Mouse (Mus musculus) heart, embryonic 13.5 days (tissue): Measurements from ENCODE around the gene Tbc1d22a. TPM values are rescaled to one million over a fixed set of nuclear protein-coding genes. Genes with fewer than 3 reads are reported as not detected.

Experiments used
- ATAC-seq: fragments of 200-750 bp; cut with Nextera tagmentation; 2 replicates; pipeline ENCODE4 v1.8.0; 2017; ENCODE audit warnings: moderate TSS enrichment; ENCODE audit not compliant: insufficient number of reproducible peaks, low FRiP score, low TSS enrichment; ENCODE audit errors: extremely low read depth
- H3K27ac ChIP-seq: fragments of 300-500 bp; sonication (generic); replicated peaks from 2 replicates; pipeline ENCODE4 v1.5.1; 2015; ENCODE audit warnings: moderate library complexity, mild to moderate bottlenecking, inconsistent platforms
- H3K27me3 ChIP-seq: fragments of 300-500 bp; sonication (generic); replicated peaks from 2 replicates; pipeline ENCODE4 v1.6.1; 2015; ENCODE audit warnings: mild to moderate bottlenecking, inconsistent platforms
- H3K36me3 ChIP-seq: fragments of 300-500 bp; sonication (generic); 2 replicates; pipeline ENCODE4 v1.6.1; 2015; ENCODE audit warnings: mild to moderate bottlenecking, inconsistent platforms
- H3K4me1 ChIP-seq: fragments of 300-500 bp; sonication (generic); 2 replicates; pipeline ENCODE4 v1.6.1; 2015; ENCODE audit warnings: inconsistent platforms
- H3K4me2 ChIP-seq: fragments of 300-500 bp; sonication (generic); 2 replicates; pipeline ENCODE4 v1.6.1; 2015; ENCODE audit warnings: inconsistent platforms, mild to moderate bottlenecking, moderate library complexity
- H3K4me3 ChIP-seq: fragments of 300-500 bp; sonication (generic); 2 replicates; pipeline ENCODE4 v1.5.1; 2015; ENCODE audit warnings: moderate library complexity, mild to moderate bottlenecking, inconsistent platforms
- H3K9ac ChIP-seq: fragments of 300-500 bp; sonication (generic); 2 replicates; pipeline ENCODE4 v1.6.1; 2015; ENCODE audit warnings: inconsistent platforms, mild to moderate bottlenecking, moderate library complexity
- H3K9me3 ChIP-seq: fragments of 300-500 bp; sonication (generic); 2 replicates; pipeline ENCODE4 v1.6.1; 2016; ENCODE audit warnings: inconsistent platforms
- WGBS: fragments of 180-500 bp; shearing (Covaris S2); methylation state at CpG from one replicate; pipeline ENCODE4 v1.1.7; 2015; ENCODE audit warnings: mixed read lengths; 5-methylcytosine and 5-hydroxymethylcytosine counted together
- polyA plus RNA-seq: library from polyadenylated mRNA; unstranded; fragments of >200 nt; fragmentation: Nextera tagmentation; extraction: Ambion mirVana; gene quantifications from 2 replicates; pipeline ENCODE4 v1.2.1, GENCODE M21; 2015

The Tbc1d22a gene
- polyA plus RNA-seq, 1 experiment from 2014 or later: 9.1 TPM

DNA sequence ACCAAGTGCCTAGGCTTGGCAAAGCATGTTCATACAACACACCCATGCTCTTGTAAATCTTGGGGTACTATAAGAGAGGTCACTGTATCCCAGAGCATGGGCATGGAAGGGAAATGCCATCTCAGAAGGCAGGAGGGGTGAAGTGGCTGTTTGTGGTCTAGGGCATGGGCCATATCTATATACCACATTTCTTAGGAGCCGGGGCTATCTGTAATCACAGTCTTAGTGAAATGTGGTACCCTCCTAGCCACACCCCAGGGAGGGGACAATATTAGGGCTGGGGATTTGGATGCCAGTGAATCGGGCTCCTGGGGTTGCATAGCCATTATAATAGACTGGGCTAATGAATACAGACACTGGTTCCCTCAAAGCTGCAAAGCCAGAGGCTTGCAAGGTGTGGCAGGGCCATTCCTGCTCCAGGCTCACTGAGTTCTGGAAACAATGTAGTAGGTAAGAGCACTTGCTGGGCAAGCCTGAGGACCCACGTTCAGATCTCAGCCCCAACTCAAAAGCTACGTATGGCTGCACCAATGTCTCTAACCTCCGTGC, 197.3 kb downstream of the Tbc1d22a start:
- Histone ChIP-seq H3K4me2 (no peak overlapping the region), H3K4me1 (no peaks in the 10 kb centered on the region), H3K36me3 (no peaks in the 10 kb centered on the region), H3K27ac (no peak overlapping the region), H3K9me3 (no peaks in the 10 kb centered on the region), H3K4me3 (no peak overlapping the region), H3K9ac (no peak overlapping the region), H3K27me3 (peaks cover 94% of the 10 kb centered on the region)
- ATAC-seq: no peak
- 78% methylated on average over 5 of the region's 5 CpGs for WGBS

- H3K4me3 ChIP-seq: no peak overlapping the region
- no peak overlapping the region for H3K9ac ChIP-seq
- no peaks in the 10 kb centered on the region for H3K9me3 ChIP-seq
- no peak for ATAC-seq
- WGBS: 66% methylated on average over 6 of the region's 6 CpGs
- H3K27ac ChIP-seq: no peak overlapping the region
- no peak overlapping the region for H3K4me2 ChIP-seq
- no peaks in the 10 kb centered on the region for H3K36me3 ChIP-seq
- H3K27me3 ChIP-seq: peaks cover 96% of the 10 kb centered on the region
- H3K4me1 ChIP-seq: no peaks in the 10 kb centered on the region
Observed at GRCm38 (mm10) chr15:86415951-86416350, 201.7 kb downstream of the Tbc1d22a start.

DNA sequence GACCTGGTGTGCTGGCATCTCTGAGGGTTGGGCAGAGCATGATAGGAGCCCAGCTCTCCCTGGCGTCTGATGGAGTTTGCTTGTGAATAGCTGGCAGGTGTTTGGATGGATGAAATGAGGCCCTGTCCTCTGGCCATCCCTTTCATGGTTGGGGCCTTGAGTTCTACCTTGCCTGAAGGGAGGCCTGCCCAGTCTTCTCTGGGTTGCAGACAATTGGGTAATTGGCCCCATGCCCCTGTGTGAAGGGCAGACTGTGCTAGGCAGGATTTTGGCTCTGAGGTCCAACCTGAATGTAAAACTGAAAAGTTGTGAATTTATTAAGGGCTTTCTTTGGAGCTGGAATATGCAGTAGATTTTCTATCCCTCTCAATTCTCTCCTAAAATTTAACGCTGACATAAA, 204.2 kb downstream of the Tbc1d22a start:
- Histone ChIP-seq H3K4me3 (no peak overlapping the region), H3K27ac (no peak overlapping the region), H3K4me1 (peaks cover 16% of the 10 kb centered on the region), H3K36me3 (no peaks in the 10 kb centered on the region), H3K27me3 (peaks cover 91% of the 10 kb centered on the region), H3K9ac (no peak overlapping the region), H3K9me3 (no peaks in the 10 kb centered on the region), H3K4me2 (no peak overlapping the region)
- 74% methylated on average over 2 of the region's 2 CpGs for WGBS
- ATAC-seq: no peak

GRCm38 (mm10) chr15:86419620-86420019, 205.4 kb downstream of the Tbc1d22a start:
- H3K4me3 ChIP-seq: no peak overlapping the region
- no peaks in the 10 kb centered on the region for H3K9me3 ChIP-seq
- ATAC-seq: no peak
- no peaks in the 10 kb centered on the region for H3K36me3 ChIP-seq
- H3K27ac ChIP-seq: no peak overlapping the region
- H3K4me2 ChIP-seq: no peak overlapping the region
- H3K9ac ChIP-seq: no peak overlapping the region
- H3K27me3 ChIP-seq: peaks cover 89% of the 10 kb centered on the region
- WGBS: 88% methylated on average over 6 of the region's 6 CpGs
- peaks cover 24% of the 10 kb centered on the region for H3K4me1 ChIP-seq

- Histone ChIP-seq H3K9ac (no peak overlapping the region), H3K4me1 (peaks cover 54% of the 10 kb centered on the region), H3K4me2 (no peak overlapping the region), H3K4me3 (no peak overlapping the region), H3K27me3 (peaks cover 76% of the 10 kb centered on the region), H3K9me3 (no peaks in the 10 kb centered on the region), H3K36me3 (no peaks in the 10 kb centered on the region), H3K27ac (peak overlapping the region; percentile 36; the same call in 1 of the 2 replicates)
- no peak for ATAC-seq
- 32% methylated on average over 1 of the region's 1 CpGs for WGBS
Observed at GRCm38 (mm10) chr15:86422858-86423257, 208.6 kb downstream of the Tbc1d22a start.

GRCm38 (mm10) chr15:86423884-86424283, 209.6 kb downstream of the Tbc1d22a start:
- H3K4me1 ChIP-seq: peaks cover 54% of the 10 kb centered on the region
- no peak for ATAC-seq
- no peak overlapping the region for H3K4me3 ChIP-seq
- peaks cover 75% of the 10 kb centered on the region for H3K27me3 ChIP-seq
- no peaks in the 10 kb centered on the region for H3K9me3 ChIP-seq
- peak overlapping the region; percentile 62 for H3K27ac ChIP-seq
- H3K4me2 ChIP-seq: no peak overlapping the region
- no peak overlapping the region for H3K9ac ChIP-seq
- WGBS: 39% methylated on average over 2 of the region's 2 CpGs
- no peaks in the 10 kb centered on the region for H3K36me3 ChIP-seq

DNA sequence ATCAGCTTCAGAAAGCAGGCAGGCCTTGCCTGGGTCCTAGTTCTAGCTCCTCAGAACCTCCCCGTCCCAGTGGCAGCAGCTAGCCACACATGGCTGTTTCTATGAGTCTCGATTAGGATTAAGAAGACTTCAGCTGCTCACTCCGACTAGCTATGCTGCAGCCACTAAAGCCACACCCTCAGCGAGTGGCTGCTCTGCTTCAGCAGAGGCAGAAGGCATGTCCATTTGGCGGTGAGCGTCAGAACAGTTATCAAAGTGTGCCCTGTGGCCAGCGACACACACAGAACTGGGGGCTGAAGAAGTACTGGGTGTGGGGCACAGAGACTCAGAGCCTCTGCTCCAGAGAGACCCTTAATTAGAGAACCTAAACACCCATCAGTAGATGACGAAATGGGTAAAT, 210.7 kb downstream of the Tbc1d22a start:
- H3K4me3 ChIP-seq: no peak overlapping the region
- no peaks in the 10 kb centered on the region for H3K9me3 ChIP-seq
- H3K9ac ChIP-seq: no peak overlapping the region
- 32% methylated on average over 8 of the region's 8 CpGs for WGBS
- no peak for ATAC-seq
- H3K27me3 ChIP-seq: peaks cover 75% of the 10 kb centered on the region
- 0 out of 2 replicates have a peak overlapping the region, but pooled peaks have one; percentile 11 for H3K4me2 ChIP-seq
- no peaks in the 10 kb centered on the region for H3K36me3 ChIP-seq
- peaks cover 54% of the 10 kb centered on the region for H3K4me1 ChIP-seq
- no peak overlapping the region for H3K27ac ChIP-seq

DNA sequence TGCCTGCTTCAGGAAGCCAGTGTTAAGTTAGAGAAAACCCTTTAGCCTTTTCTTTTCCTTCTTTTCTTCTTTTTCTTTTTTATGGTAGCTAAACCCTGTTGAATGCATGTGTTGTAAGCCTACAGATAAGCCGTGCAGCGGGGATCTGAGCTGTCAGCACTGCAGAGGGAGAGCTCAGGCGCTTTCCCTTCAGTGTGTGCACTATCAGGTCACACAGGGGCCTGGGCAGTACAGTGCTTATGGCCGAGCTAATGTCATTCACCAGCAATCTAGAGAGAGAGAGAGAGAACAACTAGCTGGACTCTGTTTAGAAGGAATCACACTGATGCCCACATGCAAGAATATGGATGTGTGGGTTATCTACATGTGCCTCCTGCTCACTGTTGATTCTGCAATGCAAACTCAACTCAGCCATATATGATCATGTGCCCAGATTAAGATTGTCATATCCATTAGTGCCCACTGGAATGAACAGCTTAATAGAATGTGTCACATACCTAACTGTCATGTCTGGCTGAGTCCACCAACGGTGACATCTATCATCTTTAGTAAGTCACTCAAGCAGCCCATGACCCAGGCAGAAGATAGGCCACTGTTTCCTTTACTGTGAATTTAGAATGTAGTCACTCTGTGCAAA, 212.2 kb downstream of the Tbc1d22a start:
- Histone ChIP-seq H3K9me3 (no peaks in the 10 kb centered on the region), H3K27ac (peak overlapping the region; percentile 40; the same call in 1 of the 2 replicates), H3K4me1 (peaks cover 54% of the 10 kb centered on the region), H3K4me3 (no peak overlapping the region), H3K9ac (no peak overlapping the region), H3K4me2 (no peak overlapping the region; the same call in 1 of the 2 replicates), H3K36me3 (no peaks in the 10 kb centered on the region), H3K27me3 (peaks cover 75% of the 10 kb centered on the region)
- WGBS: 20% methylated on average over 5 of the region's 5 CpGs
- ATAC-seq: no peak; the same call in 1 of the 2 replicates

DNA sequence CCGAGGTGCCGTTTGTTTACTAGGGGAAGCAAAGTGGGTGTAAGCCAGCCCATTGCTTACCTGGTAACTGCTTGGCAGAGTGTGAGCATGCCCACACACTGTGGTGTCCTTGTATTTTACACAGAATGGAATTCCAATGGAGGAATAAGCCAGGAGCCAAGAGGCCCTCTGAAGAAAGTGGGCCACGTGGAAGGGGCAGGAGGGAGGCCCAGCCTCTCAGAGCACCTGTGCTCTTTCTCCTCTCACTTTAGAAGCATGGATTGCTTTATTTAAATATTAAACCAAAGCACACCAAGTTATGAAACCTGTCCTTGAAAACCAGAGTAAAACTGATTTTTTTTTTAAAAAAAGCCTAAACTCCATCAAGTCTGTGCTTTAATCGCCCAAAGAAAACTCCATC, 213.2 kb downstream of the Tbc1d22a start:
- no peak overlapping the region; the same call in 1 of the 2 replicates for H3K27ac ChIP-seq
- peaks cover 48% of the 10 kb centered on the region for H3K4me1 ChIP-seq
- H3K27me3 ChIP-seq: peaks cover 75% of the 10 kb centered on the region
- H3K9ac ChIP-seq: no peak overlapping the region
- H3K9me3 ChIP-seq: no peaks in the 10 kb centered on the region
- H3K4me2 ChIP-seq: no peak overlapping the region
- no peak for ATAC-seq
- no peaks in the 10 kb centered on the region for H3K36me3 ChIP-seq
- 63% methylated on average over 4 of the region's 4 CpGs for WGBS
- no peak overlapping the region for H3K4me3 ChIP-seq

DNA sequence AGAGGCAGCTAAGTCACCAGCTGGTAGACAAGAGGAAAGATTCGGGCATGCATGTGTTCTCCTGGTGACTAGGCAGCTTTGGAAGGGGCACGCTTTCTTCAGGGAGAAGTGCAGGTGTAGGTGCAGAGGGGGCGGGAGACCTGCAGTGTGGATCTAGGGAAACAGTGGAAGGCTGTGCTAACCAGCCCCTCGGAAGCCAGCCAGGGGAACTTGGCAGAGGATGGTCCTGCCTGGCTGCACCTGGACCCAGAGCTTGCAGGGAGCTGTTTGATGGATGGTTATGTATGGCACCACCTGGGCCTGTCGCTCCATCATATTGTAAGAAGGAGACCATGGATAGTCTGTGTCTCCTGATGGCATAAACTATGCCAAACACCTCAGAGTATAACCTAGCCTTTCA, 214.2 kb downstream of the Tbc1d22a start:
- H3K27ac ChIP-seq: no peak overlapping the region
- H3K4me2 ChIP-seq: no peak overlapping the region
- peaks cover 80% of the 10 kb centered on the region for H3K27me3 ChIP-seq
- no peak overlapping the region for H3K9ac ChIP-seq
- WGBS: 87% methylated on average over 5 of the region's 5 CpGs
- H3K4me3 ChIP-seq: no peak overlapping the region
- no peaks in the 10 kb centered on the region for H3K9me3 ChIP-seq
- peaks cover 37% of the 10 kb centered on the region for H3K4me1 ChIP-seq
- no peak for ATAC-seq
- H3K36me3 ChIP-seq: no peaks in the 10 kb centered on the region

GRCm38 (mm10) chr15:86429766-86430335, 215.6 kb downstream of the Tbc1d22a start:
- no peak for ATAC-seq
- no peaks in the 10 kb centered on the region for H3K36me3 ChIP-seq
- 81% methylated on average over 7 of the region's 8 CpGs for WGBS
- no peak overlapping the region for H3K27ac ChIP-seq
- H3K4me2 ChIP-seq: no peak overlapping the region
- peaks cover 75% of the 10 kb centered on the region for H3K27me3 ChIP-seq
- H3K9ac ChIP-seq: no peak overlapping the region
- H3K9me3 ChIP-seq: no peaks in the 10 kb centered on the region
- H3K4me1 ChIP-seq: peaks cover 28% of the 10 kb centered on the region
- H3K4me3 ChIP-seq: no peak overlapping the region
